Mouse (Mus musculus): ENCODE measurements at regions not wholly inside any gene's neighbourhood (a gene's known extent, or its start where the extent isn't known, plus 50 kb on each side); places are given as distances from the start of the nearest gene placed in this dataset.

DNA sequence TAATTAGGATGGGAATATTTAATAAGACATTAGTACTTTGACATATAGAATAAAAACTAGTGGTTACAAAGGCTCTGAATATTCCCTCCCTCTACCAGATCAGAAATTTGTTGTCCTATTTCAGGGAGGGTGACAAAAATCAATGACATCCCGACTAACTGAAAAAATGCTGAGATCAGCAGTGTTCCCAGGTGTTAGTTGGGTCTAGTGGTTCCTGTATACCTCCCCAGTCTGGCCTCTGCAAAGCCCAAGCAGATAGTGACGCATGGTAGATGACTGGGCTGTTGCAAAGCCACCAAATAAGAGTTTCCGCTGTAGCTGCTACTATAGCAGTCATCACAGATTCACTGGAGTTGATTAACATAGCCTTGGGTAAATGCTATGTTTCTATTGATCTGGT lies 59.9 kb upstream of the Gm4791 start:
- no peak for DNase-seq (ENCODE audit: low read depth, low spot score)

- peak; percentile 21 for DNase-seq (ENCODE audit: low read depth, low spot score)
Observed at GRCm38 (mm10) chr9:46925641-46926040, 72.9 kb upstream of the Gm4791 start.

- no peak for DNase-seq (ENCODE audit: low read depth, low spot score)
Observed at GRCm38 (mm10) chr9:46920081-46920480, 78.5 kb upstream of the Gm4791 start.

GRCm38 (mm10) chr9:46913238-46913637 lies 85.3 kb upstream of the Gm4791 start:
- DNase-seq (ENCODE audit: low read depth, low spot score): peak; percentile 35

DNA sequence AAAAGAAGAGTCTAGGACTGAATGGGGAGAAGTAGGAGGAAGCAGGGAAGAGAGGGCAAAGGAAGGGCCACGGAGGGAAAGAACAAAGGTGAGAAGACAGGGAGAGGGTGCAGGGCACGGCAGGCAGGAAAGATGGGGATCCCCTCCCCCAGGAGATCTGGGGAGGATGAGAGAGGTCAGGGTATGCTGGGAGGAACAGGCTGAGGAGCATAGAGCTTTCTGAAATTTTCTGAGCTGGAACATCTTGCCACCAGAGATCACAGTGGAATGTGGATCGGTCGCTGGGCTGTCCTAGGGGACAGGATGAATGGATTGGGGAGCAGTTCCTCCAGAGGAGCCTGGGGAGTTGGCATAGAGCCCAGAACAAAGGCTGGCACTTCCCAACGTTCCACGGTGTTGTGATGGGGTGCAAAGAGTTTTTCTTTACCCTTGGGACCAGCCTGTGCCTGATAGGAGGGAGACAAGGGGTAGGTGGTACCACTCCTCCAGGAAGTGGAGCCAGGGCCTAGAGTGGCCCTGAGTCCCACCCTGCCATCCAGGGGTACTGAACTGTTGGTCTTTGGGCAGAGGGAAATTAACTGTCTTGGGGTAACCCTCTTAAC lies 89.0 kb upstream of the Gm4791 start:
- DNase-seq (ENCODE audit: low read depth, low spot score): peak; percentile 50

- DNase-seq (ENCODE audit: low read depth, low spot score): no peak
Observed at GRCm38 (mm10) chr9:46905081-46905480, 93.5 kb upstream of the Gm4791 start.

DNA sequence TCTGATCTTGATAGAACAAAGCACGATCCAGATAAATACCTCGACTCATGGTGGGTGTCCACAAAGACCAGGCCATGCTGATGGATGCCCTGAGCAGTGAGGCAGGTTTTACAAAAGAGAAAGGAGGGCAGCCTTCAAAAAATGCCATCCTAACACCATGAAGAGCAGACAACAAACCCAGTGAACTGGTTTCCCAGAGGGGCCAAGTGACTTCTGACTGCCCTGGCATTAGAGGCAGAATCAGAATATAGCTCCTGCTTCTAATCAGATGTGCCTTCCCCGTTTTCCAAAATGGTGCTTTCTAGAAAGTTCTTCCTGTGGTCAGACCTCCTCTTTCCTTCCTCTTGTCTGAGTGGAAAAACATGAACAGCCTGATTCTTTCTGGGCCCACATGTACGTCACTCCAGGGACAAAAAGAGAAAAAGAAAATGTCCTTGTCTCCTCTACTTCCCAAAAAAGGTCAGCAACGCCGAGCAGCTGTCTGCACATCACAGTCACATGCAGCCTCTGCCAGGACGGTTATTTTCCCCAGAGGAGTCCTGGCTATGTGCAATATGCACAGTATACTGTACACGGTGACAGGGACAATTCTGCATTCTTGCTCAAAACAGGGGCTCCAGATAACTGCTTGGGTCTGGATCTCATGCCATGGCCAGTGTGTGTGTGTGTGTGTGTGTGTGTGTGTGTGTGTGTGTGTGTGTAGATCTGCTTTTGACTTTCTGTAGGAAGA lies 94.9 kb upstream of the Gm4791 start:
- DNase-seq (ENCODE audit: low read depth, low spot score): no peak

GRCm38 (mm10) chr9:46899283-46899682 lies 99.3 kb upstream of the Gm4791 start:
- no peak for DNase-seq (ENCODE audit: low read depth, low spot score)

- peak; percentile 72 for DNase-seq (ENCODE audit: low read depth, low spot score)
Observed at GRCm38 (mm10) chr9:46898120-46898519, 100.4 kb upstream of the Gm4791 start.

GRCm38 (mm10) chr9:46891829-46892228 lies 106.7 kb upstream of the Gm4791 start:
- DNase-seq (ENCODE audit: low read depth, low spot score): no peak

GRCm38 (mm10) chr9:46889933-46890662 lies 108.4 kb upstream of the Gm4791 start:
- no peak for DNase-seq (ENCODE audit: low read depth, low spot score)

- DNase-seq (ENCODE audit: low read depth, low spot score): peak; percentile 57
Observed at GRCm38 (mm10) chr9:46871211-46871994, 127.1 kb upstream of the Gm4791 start.

DNA sequence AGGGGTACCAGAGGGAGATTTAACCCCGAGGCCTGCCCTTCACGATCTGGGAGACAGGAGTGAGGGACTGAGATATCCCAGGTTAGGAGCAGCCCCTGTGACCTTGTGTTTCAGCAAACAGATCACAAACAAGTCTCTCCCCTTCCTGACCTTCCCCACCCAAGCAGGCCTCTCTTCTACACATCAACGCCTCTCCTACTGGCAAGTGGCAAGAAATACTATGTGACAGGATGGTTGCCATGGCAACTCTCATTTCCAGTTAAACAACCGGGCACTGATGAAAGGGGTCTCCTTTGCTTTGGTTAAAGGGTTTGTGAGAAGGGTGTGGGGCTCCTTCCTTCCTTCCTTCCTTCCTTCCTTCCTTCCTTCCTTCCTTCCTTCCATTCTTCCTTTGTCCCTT lies 134.6 kb upstream of the Gm4791 start:
- DNase-seq (ENCODE audit: low read depth, low spot score): no peak

GRCm38 (mm10) chr9:46851753-46852152 lies 146.8 kb upstream of the Gm4791 start:
- DNase-seq (ENCODE audit: low read depth, low spot score): no peak

- DNase-seq (ENCODE audit: low read depth, low spot score): no peak
Observed at GRCm38 (mm10) chr9:46851336-46851735, 147.2 kb upstream of the Gm4791 start.

DNA sequence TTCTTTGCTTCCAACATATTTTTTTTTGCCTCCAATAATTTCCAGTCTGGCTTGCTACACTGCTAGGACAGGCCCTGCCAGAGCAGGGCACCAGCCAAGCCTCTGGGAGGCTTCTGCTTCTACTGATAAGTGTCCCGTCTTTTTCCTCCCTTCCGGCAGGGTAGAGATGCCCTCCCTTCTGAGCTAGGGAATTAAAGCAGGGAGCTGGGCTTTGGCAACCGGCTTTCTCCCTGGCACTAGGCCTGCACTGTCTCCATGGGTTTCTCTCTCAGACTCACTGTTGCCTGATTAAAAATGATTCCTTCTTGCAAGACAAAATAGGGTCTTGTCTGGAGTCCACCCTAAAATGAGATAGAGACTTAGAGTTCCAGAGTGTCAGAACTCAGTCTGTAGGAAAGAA lies 153.3 kb upstream of the Gm4791 start:
- DNase-seq (ENCODE audit: low read depth, low spot score): peak; percentile 45

GRCm38 (mm10) chr9:46843781-46844180 lies 154.8 kb upstream of the Gm4791 start:
- peak; percentile 22 for DNase-seq (ENCODE audit: low read depth, low spot score)

GRCm38 (mm10) chr9:46841571-46841970 lies 157.0 kb upstream of the Gm4791 start:
- DNase-seq (ENCODE audit: low read depth, low spot score): no peak

DNA sequence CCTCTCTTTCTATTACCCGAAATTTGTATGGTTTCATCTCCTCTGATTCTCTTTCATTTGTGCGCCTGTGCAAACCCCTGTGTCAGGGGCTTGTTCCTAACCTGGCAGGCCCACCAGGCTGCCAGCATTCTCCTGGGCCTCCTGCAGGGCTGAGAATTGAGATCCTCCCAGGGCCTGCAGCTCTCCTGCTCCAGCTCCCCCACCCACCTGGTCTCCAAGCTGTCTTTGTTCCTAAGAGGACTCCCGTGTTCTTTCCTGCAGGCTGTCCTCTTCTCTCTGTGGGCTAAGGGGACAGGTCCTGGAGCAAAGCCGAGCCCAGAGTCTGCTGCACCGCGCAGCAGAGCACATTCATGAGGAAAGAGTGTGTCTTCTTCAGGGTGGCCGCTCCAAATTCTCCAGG lies 163.3 kb upstream of the Gm4791 start:
- DNase-seq (ENCODE audit: low read depth, low spot score): peak; percentile 74

DNA sequence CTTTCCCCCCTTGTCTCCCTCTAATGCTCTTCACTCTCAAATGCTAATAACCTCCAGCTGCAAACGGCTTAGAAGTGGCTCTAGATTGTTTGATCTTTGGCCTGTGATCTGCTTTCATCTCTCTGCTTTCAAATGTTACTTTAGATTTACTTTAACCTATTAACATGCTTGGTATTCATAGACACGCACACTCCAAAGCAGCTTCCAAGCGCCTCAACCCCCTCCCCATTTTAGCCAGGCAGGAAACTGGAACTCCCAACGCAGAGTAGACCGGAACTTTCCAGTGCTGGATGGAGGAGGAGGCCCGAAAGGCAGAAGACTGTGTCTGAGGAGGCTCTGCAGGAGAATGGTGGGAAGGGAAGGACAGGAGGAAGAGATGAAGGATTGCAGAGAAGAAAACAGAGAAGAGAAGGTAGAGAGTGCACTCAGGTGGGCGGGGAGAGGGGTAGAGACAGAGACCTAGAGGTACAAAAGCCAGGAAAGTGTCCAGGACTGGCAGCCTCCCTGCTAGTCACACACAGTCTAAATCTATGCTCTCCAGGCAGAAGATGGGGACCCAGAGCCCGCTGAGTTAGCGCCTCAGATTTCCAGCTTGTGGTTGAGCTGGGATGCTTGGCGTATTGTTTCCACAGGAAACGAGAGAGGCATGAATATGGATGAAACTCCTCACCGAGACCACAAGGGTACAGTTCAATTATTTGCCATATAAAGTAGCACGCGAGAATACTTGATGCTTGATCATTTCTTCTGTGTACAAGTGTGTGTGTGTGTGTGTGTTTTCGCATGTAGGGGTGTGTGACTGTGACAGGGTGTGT lies 167.6 kb upstream of the Gm4791 start:
- DNase-seq (ENCODE audit: low read depth, low spot score): no peak

DNA sequence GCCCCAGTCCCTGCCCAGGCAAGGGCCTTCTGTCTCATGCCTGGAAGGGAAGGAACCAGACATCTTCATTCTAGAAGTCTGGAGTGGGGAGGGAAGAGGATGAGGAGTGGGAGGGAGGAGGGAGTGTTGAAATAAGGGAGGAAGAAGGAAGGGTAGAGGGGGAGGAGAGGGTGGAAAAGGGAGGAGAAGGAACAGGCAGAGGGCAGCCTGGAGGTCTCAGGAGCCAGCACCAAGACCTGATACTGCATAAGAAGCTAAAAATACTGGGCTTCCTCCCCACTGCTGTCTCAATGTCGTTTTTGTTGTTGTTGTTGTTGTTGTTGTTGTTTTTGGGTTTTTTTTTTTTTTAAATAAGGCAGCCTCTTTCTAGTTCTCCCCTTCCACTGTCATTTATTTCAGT lies 168.2 kb upstream of the Gm4791 start:
- no peak for DNase-seq (ENCODE audit: low read depth, low spot score)
